Mouse (Mus musculus) neural tube, embryonic 11.5 days (tissue): Measurements from ENCODE around the gene Sidt1. TPM values are rescaled to one million over a fixed set of nuclear protein-coding genes. Genes with fewer than 3 reads are reported as not detected.
"Not testable (repeated sequence)": the region's sequence is repeated elsewhere in the genome, so short reads cannot be mapped to it uniquely, and the experiment has no call there.

Experiments used
- ATAC-seq: fragments of 200-750 bp; cut with Nextera tagmentation; 2 replicates; pipeline ENCODE4 v1.8.0; 2017; ENCODE audit warnings: moderate number of reproducible peaks, mild to moderate bottlenecking, moderate TSS enrichment, moderate library complexity; ENCODE audit not compliant: insufficient read depth, low FRiP score, low TSS enrichment
- DNase-seq: peaks from one replicate; pipeline ENCODE4 v3.0.0-alpha.2; 2015; ENCODE audit warnings: low spot score
- H3K27ac ChIP-seq: fragments of 300-500 bp; sonication (generic); 2 replicates; pipeline ENCODE4 v1.5.1; 2014; ENCODE audit warnings: low read depth, mild to moderate bottlenecking, low read length
- H3K27me3 ChIP-seq: fragments of 300-500 bp; sonication (generic); 2 replicates; pipeline ENCODE4 v1.6.1; 2014; ENCODE audit warnings: mild to moderate bottlenecking, low read length, mixed read lengths; ENCODE audit not compliant: control insufficient read depth, insufficient read depth
- H3K36me3 ChIP-seq: fragments of 300-500 bp; sonication (generic); 2 replicates; pipeline ENCODE4 v1.6.1; 2014; ENCODE audit warnings: mild to moderate bottlenecking, low read length, moderate library complexity, mixed read lengths; ENCODE audit not compliant: control insufficient read depth, insufficient read depth
- H3K4me1 ChIP-seq: fragments of 300-500 bp; sonication (generic); 2 replicates; pipeline ENCODE4 v1.6.1; 2014; ENCODE audit warnings: low read length, mixed read lengths; ENCODE audit not compliant: control insufficient read depth, insufficient read depth
- H3K4me2 ChIP-seq: fragments of 300-500 bp; sonication (generic); 2 replicates; pipeline ENCODE4 v1.6.1; 2014; ENCODE audit warnings: low read depth, mild to moderate bottlenecking, moderate library complexity
- H3K4me3 ChIP-seq: fragments of 300-500 bp; sonication (generic); 2 replicates; pipeline ENCODE4 v1.5.1; 2014; ENCODE audit warnings: low read depth, low read length
- H3K9ac ChIP-seq: fragments of 300-500 bp; sonication (generic); 2 replicates; pipeline ENCODE4 v1.6.1; 2014; ENCODE audit warnings: mild to moderate bottlenecking, low read length
- H3K9me3 ChIP-seq: fragments of 300-500 bp; sonication (generic); 2 replicates; pipeline ENCODE4 v1.6.1; 2016; ENCODE audit warnings: low read length; ENCODE audit not compliant: control insufficient read depth
- WGBS: fragments of 180-500 bp; shearing (Covaris S2); extraction: QIAGEN DNeasy Blood & Tissue Kit; methylation state at CpG from one replicate; pipeline ENCODE4 v1.1.7; 2014; 5-methylcytosine and 5-hydroxymethylcytosine counted together
- polyA plus RNA-seq: library from polyadenylated mRNA; unstranded; fragments of >200 nt; fragmentation: Nextera tagmentation; extraction: Ambion mirVana; gene quantifications from 2 replicates; pipeline ENCODE4 v1.2.1, GENCODE M21; 2014

The Sidt1 gene
- polyA plus RNA-seq, 1 experiment from 2014 or later, result 0.32 TPM

GRCm38 (mm10) chr16:44320232-44320631 lies 12.8 kb downstream of the Sidt1 start:
- ATAC-seq (no peak), DNase-seq (no peak)
- 60% methylated on average over 3 of the region's 3 CpGs for WGBS
- H3K4me2 ChIP-seq, result no peak overlapping the region
- H3K27me3 ChIP-seq, result no peaks in the 10 kb centered on the region
- no peak overlapping the region for H3K4me3 ChIP-seq
- no peaks in the 10 kb centered on the region for H3K9me3 ChIP-seq
- H3K9ac ChIP-seq, result no peak overlapping the region
- no peak overlapping the region for H3K27ac ChIP-seq
- H3K36me3 ChIP-seq, result no peaks in the 10 kb centered on the region
- no peaks in the 10 kb centered on the region for H3K4me1 ChIP-seq

- H3K36me3 ChIP-seq, result no peaks in the 10 kb centered on the region
- WGBS, result 84% methylated on average over 4 of the region's 4 CpGs
These were observed 16.6 kb downstream of the Sidt1 start for GRCm38 (mm10) chr16:44316350-44316749.

GRCm38 (mm10) chr16:44313422-44313821 lies 19.6 kb downstream of the Sidt1 start:
- 81% methylated on average over 4 of the region's 4 CpGs for WGBS
- no peak for ATAC-seq

More at GRCm38 (mm10) chr16:44316350-44316749, 16.6 kb downstream of the Sidt1 start:
- no peaks in the 10 kb centered on the region for H3K27me3 ChIP-seq
- H3K9ac ChIP-seq, result no peak overlapping the region
- H3K27ac ChIP-seq, result no peak overlapping the region
- no peak for DNase-seq
- no peaks in the 10 kb centered on the region for H3K4me1 ChIP-seq
- ATAC-seq, result no peak
- no peaks in the 10 kb centered on the region for H3K9me3 ChIP-seq
- no peak overlapping the region for H3K4me3 ChIP-seq
- H3K4me2 ChIP-seq, result no peak overlapping the region

GRCm38 (mm10) chr16:44305606-44306005 lies 27.4 kb downstream of the Sidt1 start:
- Histone ChIP-seq H3K36me3 (no peaks in the 10 kb centered on the region), H3K27me3 (no peaks in the 10 kb centered on the region), H3K4me3 (no peak overlapping the region), H3K9ac (no peak overlapping the region), H3K9me3 (no peaks in the 10 kb centered on the region), H3K4me2 (no peak overlapping the region), H3K4me1 (no peaks in the 10 kb centered on the region), H3K27ac (no peak overlapping the region)
- no peak for DNase-seq
- 66% methylated on average over 3 of the region's 3 CpGs for WGBS
- no peak for ATAC-seq

More at GRCm38 (mm10) chr16:44313422-44313821, 19.6 kb downstream of the Sidt1 start:
- H3K36me3 ChIP-seq, result no peaks in the 10 kb centered on the region
- H3K27ac ChIP-seq, result no peak overlapping the region
- no peaks in the 10 kb centered on the region for H3K9me3 ChIP-seq
- H3K4me1 ChIP-seq, result no peaks in the 10 kb centered on the region
- H3K4me3 ChIP-seq, result no peak overlapping the region
- no peak overlapping the region for H3K4me2 ChIP-seq
- H3K9ac ChIP-seq, result no peak overlapping the region
- no peak for DNase-seq
- no peaks in the 10 kb centered on the region for H3K27me3 ChIP-seq

- ATAC-seq, result no peak
- H3K4me3 ChIP-seq, result no peak overlapping the region
- no peak overlapping the region for H3K27ac ChIP-seq
- no peaks in the 10 kb centered on the region for H3K36me3 ChIP-seq
- no peaks in the 10 kb centered on the region; the same call in 1 of the 2 replicates for H3K9me3 ChIP-seq
- no peak overlapping the region for H3K4me2 ChIP-seq
- H3K4me1 ChIP-seq, result no peaks in the 10 kb centered on the region
- H3K27me3 ChIP-seq, result no peaks in the 10 kb centered on the region
- H3K9ac ChIP-seq, result no peak overlapping the region
- 78% methylated on average over 2 of the region's 2 CpGs for WGBS
- no peak for DNase-seq
These were observed 29.2 kb downstream of the Sidt1 start for GRCm38 (mm10) chr16:44303822-44304221.

GRCm38 (mm10) chr16:44302126-44302892 lies 30.7 kb downstream of the Sidt1 start:
- ATAC-seq (no peak), DNase-seq (no peak)
- no peak overlapping the region for H3K9ac ChIP-seq
- no peaks in the 10 kb centered on the region for H3K36me3 ChIP-seq
- H3K27me3 ChIP-seq, result no peaks in the 10 kb centered on the region
- 73% methylated on average over 10 of the region's 10 CpGs for WGBS
- no peaks in the 10 kb centered on the region for H3K4me1 ChIP-seq
- no peak overlapping the region for H3K4me3 ChIP-seq
- no peak overlapping the region for H3K4me2 ChIP-seq
- no peaks in the 10 kb centered on the region; the same call in 1 of the 2 replicates for H3K9me3 ChIP-seq
- H3K27ac ChIP-seq, result no peak overlapping the region

GRCm38 (mm10) chr16:44299438-44300093 lies 33.4 kb downstream of the Sidt1 start:
- 79% methylated on average over 20 of the region's 20 CpGs for WGBS
- no peaks in the 10 kb centered on the region; the same call in 1 of the 2 replicates for H3K9me3 ChIP-seq
- H3K9ac ChIP-seq, result no peak overlapping the region
- H3K4me3 ChIP-seq, result no peak overlapping the region
- no peak overlapping the region for H3K27ac ChIP-seq
- no peaks in the 10 kb centered on the region for H3K4me1 ChIP-seq
- ATAC-seq, result no peak
- no peaks in the 10 kb centered on the region for H3K27me3 ChIP-seq
- no peak for DNase-seq
- no peak overlapping the region for H3K4me2 ChIP-seq
- H3K36me3 ChIP-seq, result no peaks in the 10 kb centered on the region

- ATAC-seq (no peak), DNase-seq (no peak)
- H3K4me2 ChIP-seq, result no peak overlapping the region
These were observed 39.0 kb downstream of the Sidt1 start for GRCm38 (mm10) chr16:44293960-44294359.

GRCm38 (mm10) chr16:44292681-44293080 lies 40.3 kb downstream of the Sidt1 start:
- not testable (repeated sequence) for DNase-seq, H3K9me3 ChIP-seq, ATAC-seq, H3K4me3 ChIP-seq, H3K36me3 ChIP-seq, H3K27ac ChIP-seq, H3K4me2 ChIP-seq, H3K4me1 ChIP-seq, H3K27me3 ChIP-seq, H3K9ac ChIP-seq
- WGBS, result 89% methylated on average over 2 of the region's 2 CpGs

More at GRCm38 (mm10) chr16:44293960-44294359, 39.0 kb downstream of the Sidt1 start:
- Histone ChIP-seq H3K9ac (no peak overlapping the region), H3K36me3 (no peaks in the 10 kb centered on the region), H3K9me3 (no peaks in the 10 kb centered on the region), H3K4me3 (no peak overlapping the region), H3K27me3 (no peaks in the 10 kb centered on the region), H3K4me1 (no peaks in the 10 kb centered on the region), H3K27ac (no peak overlapping the region)
